Mouse (Mus musculus) embryo, embryonic 10.5 days (tissue): Measurements from ENCODE around the gene Reln.

Experiments used
- DNase-seq: peaks from one replicate; pipeline ENCODE4 v3.0.0-alpha.2; 2015; ENCODE audit warnings: low spot score

The Reln gene

DNA sequence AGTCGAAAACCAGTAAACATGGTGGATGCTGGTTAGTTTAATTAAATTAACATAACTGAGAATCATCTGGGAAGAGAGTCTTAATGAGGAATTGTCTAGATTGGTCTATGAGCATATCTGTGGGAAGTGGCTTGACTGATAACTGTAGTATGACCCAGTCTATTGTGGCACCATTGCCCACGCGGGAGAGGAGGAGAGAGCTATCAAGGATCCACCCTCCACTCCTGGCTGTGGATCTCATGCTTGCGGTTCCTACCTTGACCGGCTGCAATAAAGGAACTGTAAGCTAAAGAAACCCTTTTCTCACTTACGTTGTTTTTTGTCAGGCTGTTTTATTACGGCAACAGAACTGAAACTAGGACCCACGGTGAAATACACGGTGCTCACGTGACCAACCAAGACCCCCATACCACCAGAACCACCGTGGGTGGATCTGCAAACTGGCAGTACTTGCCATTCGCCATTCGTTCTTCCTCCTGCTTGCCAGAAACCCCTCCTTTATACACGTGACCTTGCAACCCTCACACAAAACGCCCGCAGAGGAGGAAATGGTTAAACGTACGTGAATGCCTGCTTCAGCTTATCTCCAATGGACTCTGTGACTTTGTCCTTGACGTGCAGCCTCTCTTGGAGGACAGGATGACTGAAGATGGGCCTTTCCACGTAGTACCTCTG lies 497.7 kb downstream of the Reln start:
- DNase-seq = no peak

- DNase-seq = peak; percentile 21
These were observed 499.8 kb downstream of the Reln start for GRCm38 (mm10) chr5:21844676-21845075.
